17 mouse cellular contexts compared by ENCODE assay signal in the genomic region with DNA sequence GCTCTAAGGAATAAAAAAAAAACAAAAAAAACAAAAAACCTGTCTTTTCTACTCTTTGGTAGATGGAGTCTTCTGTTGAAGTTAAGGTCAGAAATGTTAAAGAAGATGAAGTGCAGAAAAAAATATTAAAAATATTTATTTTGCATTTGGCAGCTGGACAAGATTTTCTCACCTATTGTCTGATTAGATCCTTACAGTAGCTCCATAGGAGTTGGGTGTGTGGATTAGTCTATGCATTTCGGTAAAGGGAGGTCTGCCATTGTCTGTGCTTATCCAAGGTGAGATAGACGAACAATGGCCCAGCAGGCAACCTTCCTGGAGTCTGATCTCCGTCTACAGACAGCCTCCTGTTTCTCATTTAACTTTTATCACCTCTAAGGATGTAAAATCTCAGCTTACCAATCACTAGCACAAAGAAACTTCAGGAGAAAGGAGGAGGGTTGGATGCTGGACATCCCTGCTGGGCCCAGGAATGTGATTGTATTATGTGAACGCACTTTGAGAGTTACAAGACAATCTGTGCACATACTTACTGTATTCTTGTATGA.
"Had no signal": no experiment of that assay in that cellular context is flagged by ENCODE, and none has a peak within 500 bp of the region (broad histone marks: within the 10 kb centered on the region; RNA-seq: fewer than 3 reads in every experiment).

No protein-coding gene starts in this region.

- H3K27ac ChIP-seq: lung, embryonic 15.5 days; macrophage; midbrain, embryonic 13.5 days; midbrain, embryonic 15.5 days; neural tube, embryonic 12.5 days; stomach, embryonic 15.5 days; stomach, postnatal 0 days had no signal

- H3K9me3 ChIP-seq: lung, embryonic 15.5 days; midbrain, embryonic 13.5 days; midbrain, embryonic 15.5 days; neural tube, embryonic 12.5 days; stomach, embryonic 15.5 days had no signal

- ATAC-seq: lung, postnatal 0 days; midbrain, embryonic 13.5 days had no signal

- DNase-seq: lung, adult 2 months; lung, postnatal 14 days; lung, postnatal 36 days; right cerebral cortex, postnatal 14 days; thymus, adult 2 months; thymus, postnatal 25 days; thymus, postnatal 4 days had no signal

- H3K36me3 ChIP-seq: lung, embryonic 15.5 days; midbrain, embryonic 13.5 days; midbrain, embryonic 15.5 days; neural tube, embryonic 12.5 days; stomach, embryonic 15.5 days had no signal

- H3K4me1 ChIP-seq: lung, embryonic 15.5 days; megakaryocyte, embryonic 14.5 days; neural tube, embryonic 12.5 days; stomach, embryonic 15.5 days had no signal

- H3K9ac ChIP-seq: lung, embryonic 15.5 days; midbrain, embryonic 13.5 days; midbrain, embryonic 15.5 days; neural tube, embryonic 12.5 days; stomach, embryonic 15.5 days had no signal

- H3K4me3 ChIP-seq: lung, embryonic 15.5 days; megakaryocyte, embryonic 14.5 days; midbrain, embryonic 13.5 days; midbrain, embryonic 15.5 days; neural tube, embryonic 12.5 days; stomach, embryonic 15.5 days had no signal

- H3K4me2 ChIP-seq: lung, embryonic 15.5 days; midbrain, embryonic 11.5 days; midbrain, embryonic 15.5 days; neural tube, embryonic 12.5 days; stomach, embryonic 15.5 days had no signal

- H3K27me3 ChIP-seq: lung, embryonic 15.5 days; midbrain, embryonic 13.5 days; midbrain, embryonic 15.5 days; neural tube, embryonic 12.5 days; stomach, embryonic 15.5 days had no signal
